Mouse (Mus musculus): Measurements from ENCODE around the gene Crmp1. TPM values are rescaled to one million over a fixed set of nuclear protein-coding genes. Genes with fewer than 3 reads are reported as not detected.

Crmp1 gene
- polyA plus RNA-seq, 1 experiment from 2014 or later, result 5.3 TPM

DNA sequence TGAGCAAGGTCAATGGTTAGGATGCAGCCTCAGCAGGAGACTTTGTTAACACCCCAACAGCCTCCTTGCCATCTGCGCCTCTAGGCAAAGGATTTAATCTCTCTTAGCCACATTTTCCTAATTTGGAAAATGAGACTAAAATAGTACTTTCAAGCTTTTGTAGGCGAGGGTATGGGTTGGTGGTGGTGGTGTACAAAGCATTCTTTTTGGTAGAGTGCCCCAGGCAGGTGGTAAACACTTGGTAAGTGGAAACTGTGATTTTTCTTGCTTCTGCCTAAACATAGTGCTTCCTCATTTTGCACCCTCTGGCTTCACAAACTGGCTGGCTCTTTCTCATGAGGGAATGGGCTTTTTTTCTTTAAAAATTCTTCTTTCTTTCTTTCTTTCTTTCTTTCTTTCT is 3.1 kb upstream of the Crmp1 start:
- DNase-seq (ENCODE audit: low spot score), result no peak

DNA sequence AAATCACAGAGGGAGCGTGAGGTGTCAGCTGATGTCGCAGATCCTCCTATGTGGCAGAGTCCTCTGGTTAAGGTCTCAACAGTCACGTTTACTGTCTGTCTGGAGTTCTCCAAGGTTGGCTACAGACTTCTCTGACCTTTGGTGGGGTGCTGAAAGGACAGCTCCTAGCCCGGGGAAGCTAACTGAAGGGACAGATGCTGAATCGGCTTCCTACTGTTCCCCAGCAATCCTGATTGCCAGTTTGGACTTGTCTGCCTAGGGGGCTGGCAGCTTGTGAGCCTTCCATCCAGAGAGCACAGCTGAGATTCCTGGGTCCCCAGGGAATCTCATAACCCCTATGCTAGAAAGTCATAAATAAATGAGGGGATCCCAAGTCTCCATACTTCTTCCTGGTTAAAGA is 1.2 kb upstream of the Crmp1 start:
- no peak for DNase-seq (ENCODE audit: low spot score)

GRCm38 (mm10) chr5:37241224-37241623 is 516 bp upstream of the Crmp1 start:
- no peak for DNase-seq (ENCODE audit: low spot score)

GRCm38 (mm10) chr5:37242360-37243168 is 824 bp downstream of the Crmp1 start:
- no peak for DNase-seq (ENCODE audit: low spot score)

DNA sequence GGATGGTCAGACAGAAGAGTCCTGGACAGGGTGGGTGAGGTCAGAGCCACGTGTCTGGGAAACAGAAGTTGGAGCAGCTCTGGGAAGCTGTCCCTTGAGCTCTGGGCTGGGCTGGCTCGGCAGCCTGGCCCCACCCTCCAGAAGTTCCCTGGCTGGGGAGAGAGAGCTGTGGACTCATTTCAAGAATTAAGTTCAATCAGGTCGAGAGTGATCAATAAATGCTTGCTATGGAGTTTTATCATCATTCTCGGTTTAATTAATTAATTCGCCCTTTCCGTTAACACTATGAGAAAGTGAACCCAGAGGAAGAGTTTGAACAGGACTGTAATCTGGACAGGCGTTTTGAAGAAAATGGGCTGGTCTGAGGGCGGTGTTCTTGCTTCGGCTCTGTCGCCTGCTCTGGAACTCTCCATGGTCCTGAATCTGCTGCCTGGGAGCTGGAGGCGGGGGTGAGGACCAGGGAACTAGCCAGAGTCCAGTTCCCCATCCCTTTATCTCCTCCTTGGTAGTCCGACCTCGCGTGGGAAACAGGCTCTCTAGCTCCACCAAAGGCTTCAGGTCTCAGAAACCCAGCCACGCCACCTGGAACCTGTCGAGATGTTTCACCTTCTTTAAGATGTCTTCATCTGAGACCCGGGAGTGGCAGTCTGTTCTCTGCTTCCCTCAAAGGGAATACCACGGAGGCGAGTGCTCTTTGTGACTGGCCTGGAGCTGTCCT is 1.6 kb downstream of the Crmp1 start:
- peak; percentile 33 for DNase-seq (ENCODE audit: low spot score)

- DNase-seq (ENCODE audit: low spot score), result no peak
These were observed 2.4 kb downstream of the Crmp1 start for GRCm38 (mm10) chr5:37244161-37244560.

GRCm38 (mm10) chr5:37244666-37245242 is 3.0 kb downstream of the Crmp1 start:
- DNase-seq (ENCODE audit: low spot score), result no peak

GRCm38 (mm10) chr5:37245651-37246050 is 3.9 kb downstream of the Crmp1 start:
- peak; percentile 19 for DNase-seq (ENCODE audit: low spot score)

DNA sequence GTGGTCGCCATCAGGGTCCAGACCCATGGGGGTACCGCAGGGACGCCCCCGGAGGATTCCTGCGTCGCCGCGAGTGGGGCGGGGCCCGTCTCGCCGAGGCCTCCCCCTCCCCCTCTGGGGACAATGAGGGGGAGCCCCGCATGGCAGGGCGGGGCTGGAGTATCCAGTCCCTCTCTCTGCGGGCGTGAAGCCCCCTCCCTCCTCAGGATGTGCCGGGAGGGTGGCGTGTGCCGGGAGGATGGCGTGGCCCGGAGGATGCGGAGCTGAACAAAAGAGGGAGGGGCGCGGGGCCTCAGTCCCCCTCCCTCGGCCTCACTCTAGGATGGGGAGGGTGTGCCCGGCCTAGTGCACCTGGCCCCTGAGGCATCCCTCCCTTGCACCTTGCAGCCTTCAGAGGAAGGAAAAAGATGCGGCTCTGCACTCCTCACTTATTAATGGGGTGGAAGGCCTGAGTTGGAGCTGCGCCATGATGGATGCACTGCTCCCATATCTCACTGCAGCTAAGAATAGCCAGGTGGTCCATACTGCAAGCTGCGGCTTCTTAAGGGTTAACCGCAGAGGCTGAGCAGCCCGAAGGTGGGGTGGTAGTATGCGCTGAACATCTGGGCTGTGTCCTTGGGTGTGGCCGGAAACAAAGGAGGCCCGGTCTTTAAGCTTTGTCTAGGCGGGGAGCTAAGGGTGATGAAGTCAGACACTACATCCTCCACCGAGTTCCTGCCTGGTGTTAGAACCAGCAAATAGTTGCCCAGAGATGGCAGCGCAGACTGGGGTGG is 4.6 kb downstream of the Crmp1 start:
- DNase-seq (ENCODE audit: low spot score), result peak; percentile 42

- no peak for DNase-seq (ENCODE audit: low spot score)
These were observed 5.7 kb downstream of the Crmp1 start for GRCm38 (mm10) chr5:37247456-37247855.

DNA sequence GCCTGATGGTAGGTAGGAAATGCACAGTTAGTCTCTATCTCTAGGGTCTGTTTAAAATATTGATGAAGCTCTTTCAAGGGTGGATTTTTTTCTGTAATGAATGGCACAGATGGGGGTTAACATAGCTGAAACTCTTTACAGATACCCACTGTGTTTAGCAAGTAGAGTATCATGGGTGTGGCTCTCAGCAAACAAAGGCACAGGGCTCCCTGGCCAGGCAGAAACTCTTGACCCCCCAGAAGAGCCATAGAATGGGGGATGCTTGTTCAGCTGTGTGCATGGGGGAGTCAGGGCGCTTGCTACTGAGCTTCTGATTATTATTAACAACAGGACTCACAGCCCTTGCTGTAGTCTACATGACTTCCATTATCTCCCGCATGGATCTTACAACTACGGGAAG is 7.1 kb downstream of the Crmp1 start:
- no peak for DNase-seq (ENCODE audit: low spot score)

DNA sequence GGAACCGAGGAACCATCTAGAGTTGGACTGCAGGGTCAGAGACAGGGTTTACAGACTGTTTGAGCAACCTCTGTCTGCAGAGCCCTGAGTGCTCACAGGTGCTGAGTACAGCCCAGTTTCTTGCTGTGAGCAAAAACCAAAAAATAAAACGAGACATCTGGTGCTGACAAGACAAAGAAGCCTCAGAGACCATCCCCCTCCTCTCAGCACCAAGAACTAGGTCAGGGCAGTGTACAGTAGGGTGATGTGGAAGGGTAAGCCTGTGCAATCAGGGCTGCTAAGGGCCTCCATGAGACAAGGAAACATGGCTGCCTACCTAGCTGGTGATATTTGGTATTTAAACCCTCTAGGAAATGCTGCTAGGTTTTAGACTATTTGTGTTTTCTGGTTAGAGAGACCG is 9.9 kb downstream of the Crmp1 start:
- no peak for DNase-seq (ENCODE audit: low spot score)

DNA sequence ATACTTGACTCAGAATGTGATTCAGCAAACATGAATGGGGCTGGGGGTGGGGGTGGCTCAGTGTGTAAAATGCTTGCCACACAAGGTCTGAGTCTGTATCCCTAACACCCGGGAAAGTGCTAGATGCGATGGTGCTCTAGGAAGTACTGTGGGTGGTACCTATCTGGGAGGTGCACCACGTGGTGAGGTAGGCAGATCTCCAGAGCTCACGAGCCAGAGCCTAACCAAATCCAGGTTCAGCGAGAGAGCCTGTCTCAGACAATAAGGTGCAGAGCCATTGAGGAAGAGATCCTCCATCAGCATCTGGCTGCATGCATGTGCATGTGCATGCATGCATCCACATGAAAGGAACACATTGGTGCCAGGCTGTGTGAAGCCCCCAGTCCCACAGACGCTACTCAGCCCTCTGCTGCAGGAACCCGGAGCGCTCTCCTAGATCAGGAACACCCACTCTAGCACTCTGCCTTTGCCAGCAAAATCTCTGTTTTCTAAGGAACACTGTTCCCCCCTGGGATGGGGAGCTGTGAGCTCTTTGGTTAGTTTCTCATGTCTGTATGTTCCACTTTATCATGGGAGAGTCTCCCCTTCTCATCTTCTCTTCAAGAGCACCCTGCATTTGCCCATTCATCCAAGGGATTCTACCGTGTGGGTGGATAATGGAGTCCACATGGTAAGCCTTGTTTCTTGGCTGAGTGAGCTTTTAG is 10.5 kb downstream of the Crmp1 start:
- no peak for DNase-seq (ENCODE audit: low spot score)

DNA sequence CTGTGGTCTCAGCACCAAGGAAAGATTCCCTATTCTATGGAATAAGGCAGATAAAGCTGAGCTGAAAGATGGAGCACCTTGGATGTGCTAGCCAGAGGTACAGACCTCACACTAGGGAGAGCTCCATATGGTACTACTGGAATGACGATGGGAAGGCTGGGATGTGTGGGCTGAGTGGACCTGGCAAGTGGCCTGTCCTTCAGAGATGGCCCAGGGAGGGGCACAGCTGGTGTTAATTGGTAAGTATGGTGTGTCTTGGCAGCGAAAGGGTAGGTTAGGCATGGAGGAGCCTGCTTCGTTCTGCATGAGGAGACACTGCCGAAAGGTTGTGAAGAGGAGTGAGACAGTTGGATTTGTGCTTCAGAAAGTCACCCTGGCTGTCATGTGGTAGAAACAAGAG is 12.8 kb downstream of the Crmp1 start:
- DNase-seq (ENCODE audit: low spot score), result no peak

- no peak for DNase-seq (ENCODE audit: low spot score)
These were observed 15.1 kb downstream of the Crmp1 start for GRCm38 (mm10) chr5:37256823-37257222.

DNA sequence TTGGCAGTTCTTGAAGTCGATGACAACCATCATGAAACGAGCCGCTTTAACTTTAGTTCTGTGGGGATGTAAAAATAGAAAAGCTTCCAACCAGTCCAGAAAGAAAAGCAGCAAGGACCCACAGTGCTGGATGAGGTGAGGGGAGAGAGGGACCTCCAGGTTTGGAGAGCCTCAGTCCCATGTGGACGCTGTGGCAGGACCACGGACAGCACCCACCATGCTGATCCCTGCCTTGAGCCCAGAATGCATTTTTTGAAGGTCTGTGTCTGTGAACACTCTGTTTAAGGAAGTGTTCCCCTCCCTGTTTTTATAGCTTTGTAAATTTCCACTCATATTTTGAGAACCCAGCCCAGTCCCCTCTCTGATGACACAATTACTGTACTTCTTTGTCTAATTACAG is 15.5 kb downstream of the Crmp1 start:
- no peak for DNase-seq (ENCODE audit: low spot score)

DNA sequence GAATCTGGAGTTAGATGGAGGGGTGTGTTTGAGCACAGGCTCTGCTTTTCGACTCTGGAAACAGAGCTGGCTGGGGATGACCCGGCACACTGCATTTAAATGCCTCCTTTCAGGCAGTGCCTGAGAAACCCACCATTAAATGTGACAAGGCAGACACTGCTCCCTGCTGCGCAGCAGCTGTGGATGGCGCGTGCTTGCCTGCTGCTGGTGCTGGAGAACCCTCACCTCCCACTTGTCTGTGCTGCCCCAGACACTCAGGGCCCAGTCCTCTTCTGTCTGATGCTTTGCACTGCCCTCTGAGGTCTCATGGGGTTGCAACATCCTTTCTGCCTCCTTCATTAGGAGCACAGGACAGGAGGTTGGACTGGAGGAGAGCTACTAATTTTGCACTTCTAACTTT is 20.0 kb downstream of the Crmp1 start:
- DNase-seq (ENCODE audit: low spot score), result no peak

GRCm38 (mm10) chr5:37263816-37264215 is 22.1 kb downstream of the Crmp1 start:
- DNase-seq (ENCODE audit: low spot score), result no peak

GRCm38 (mm10) chr5:37281021-37281420 is 39.3 kb downstream of the Crmp1 start:
- DNase-seq (ENCODE audit: low spot score), result no peak

DNA sequence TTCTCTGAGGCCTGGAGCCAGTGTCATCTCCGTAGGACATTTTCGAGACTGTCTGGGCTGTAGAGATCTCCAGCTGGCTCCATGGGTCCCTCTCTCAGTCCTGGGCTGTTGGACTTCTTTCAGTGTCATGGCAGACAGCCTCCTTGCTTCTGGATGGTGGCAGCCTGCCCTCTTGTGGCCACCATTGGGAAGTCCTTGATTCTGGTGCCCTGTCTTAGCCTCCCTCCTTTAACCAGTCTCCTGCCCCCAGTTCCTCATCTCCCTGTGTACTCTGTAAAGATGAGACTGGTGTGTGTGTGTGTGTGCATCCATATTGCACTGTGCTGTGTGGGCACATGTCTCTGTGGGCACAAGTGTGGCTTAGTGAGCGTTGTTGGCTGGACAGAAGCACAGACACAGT is 46.6 kb downstream of the Crmp1 start:
- peak; percentile 50 for DNase-seq (ENCODE audit: low spot score)

- peak; percentile 38 for DNase-seq (ENCODE audit: low spot score)
These were observed 47.5 kb downstream of the Crmp1 start for GRCm38 (mm10) chr5:37289236-37289635.
